Mouse (Mus musculus) brain, embryonic 14.5 days (tissue): ENCODE data around the gene Rex2.
"Not testable (repeated sequence)": the region's sequence is repeated elsewhere in the genome, so short reads cannot be mapped to it uniquely, and the experiment has no call there.

Source experiments
- CTCF ChIP-seq: fragments of 200-500 bp; IDR thresholded peaks from 2 replicates; pipeline ENCODE4 v1.5.1; 2012; ENCODE audit warnings: inconsistent platforms, mild to moderate bottlenecking, moderate library complexity, borderline replicate concordance; ENCODE audit not compliant: insufficient read depth, insufficient read length; ENCODE audit errors: extremely low read depth
- POLR2A ChIP-seq: fragments of 200-500 bp; IDR thresholded peaks from 2 replicates; pipeline ENCODE4 v1.6.1; 2012; ENCODE audit warnings: mild to moderate bottlenecking, inconsistent platforms, borderline replicate concordance; ENCODE audit not compliant: poor library complexity, insufficient read depth, insufficient read length, severe bottlenecking; ENCODE audit errors: extremely low read depth

DNA sequence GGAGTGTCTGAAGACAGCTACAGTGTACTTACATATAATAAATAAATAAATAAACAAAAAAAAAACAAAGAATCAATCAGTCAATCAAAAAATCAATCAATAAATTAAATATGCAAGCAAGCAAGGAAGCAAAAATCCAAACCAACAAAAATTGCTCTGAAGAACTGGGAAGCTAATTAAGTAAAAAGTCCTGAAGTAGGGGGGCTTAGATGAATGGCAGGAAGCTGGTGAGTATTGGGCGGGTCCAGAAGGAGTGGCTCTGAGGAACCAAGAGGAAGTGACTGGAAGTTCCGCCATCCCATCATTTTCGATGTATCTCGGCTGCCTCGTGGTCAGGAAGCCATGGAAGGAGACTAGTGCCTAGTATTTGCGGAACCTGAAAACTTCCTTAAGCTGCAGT is at the start of gene Rex2:
- TF ChIP-seq POLR2A, CTCF: not testable (repeated sequence)
